Mouse (Mus musculus) liver, postnatal 0 days (tissue): ENCODE results near the gene Cadm3.

ENCODE experiments used
- CTCF ChIP-seq: sonication (generic); IDR thresholded peaks from 2 replicates; pipeline ENCODE4 v1.5.1; 2016; ENCODE audit warnings: antibody characterized with exemption, low read depth
- EP300 ChIP-seq: IDR thresholded peaks from 2 replicates; pipeline ENCODE4 v1.6.1; 2016; ENCODE audit warnings: antibody characterized with exemption, low read depth, mild to moderate bottlenecking

DNA sequence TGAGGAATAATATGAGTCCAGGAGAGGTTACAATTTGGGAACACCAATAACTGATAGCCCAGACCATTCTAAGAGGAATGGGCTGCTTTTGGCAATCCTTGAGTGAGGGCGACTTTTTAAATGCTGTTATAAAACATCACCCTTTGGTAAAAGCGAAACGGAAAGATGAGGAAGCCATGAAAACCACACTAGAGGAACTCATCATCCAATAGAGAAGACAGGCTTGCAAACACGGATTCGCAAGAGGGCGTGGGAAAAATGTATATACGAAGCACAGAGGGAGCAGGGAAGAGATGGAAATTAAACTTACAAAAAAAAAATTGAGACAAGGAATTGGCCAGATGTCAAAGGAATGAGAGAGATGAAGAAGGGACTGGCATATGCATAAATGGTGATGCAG is 6.5 kb upstream of the Cadm3 start:
- TF ChIP-seq CTCF: no peak
- no peak for TF ChIP-seq EP300
